ENCODE assay signal across 8 mouse cellular contexts in the genomic region with DNA sequence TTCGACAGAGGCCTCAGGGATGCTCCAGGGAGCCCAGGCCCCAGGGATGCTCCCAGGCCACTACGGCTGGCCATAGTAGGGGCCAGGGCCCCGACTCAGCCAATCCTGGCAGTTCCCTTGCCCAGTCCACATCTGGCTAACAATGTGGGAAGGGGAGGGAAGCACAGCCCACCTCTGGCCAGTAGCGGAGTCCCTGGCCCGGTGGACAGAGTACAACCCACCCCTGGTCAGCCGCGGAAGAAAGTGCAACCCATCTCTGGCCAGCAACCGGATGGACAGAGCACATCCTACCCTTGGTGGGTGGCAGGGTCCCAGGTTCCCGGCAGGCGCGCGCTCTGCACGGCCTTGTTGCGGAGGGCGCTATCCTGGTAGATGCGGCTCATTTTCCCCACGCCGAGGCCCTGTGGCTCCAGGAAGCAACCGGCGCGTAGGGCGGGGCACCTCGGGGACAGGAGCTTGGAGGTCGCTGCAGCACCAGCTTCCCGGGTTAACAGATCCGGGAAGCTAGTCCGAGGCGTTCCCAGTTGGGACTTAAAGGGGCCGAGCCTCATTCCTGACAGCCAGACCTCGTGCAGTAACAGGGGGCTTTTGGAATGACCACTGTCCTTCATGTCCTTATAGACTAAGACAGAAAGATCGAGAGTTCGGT. TPM values are rescaled to one million over a fixed set of nuclear protein-coding genes. Genes with fewer than 3 reads are reported as not detected.
A peak's percentile ranks its signal among the peaks of the same experiment; 100 is the strongest.
DNase-seq lines count a peak whose midpoint lies in the region; ATAC-seq and TF ChIP-seq lines count a peak whose summit lies in the region.

Arpin (minus strand) TSS at position 498 of the 649 bp plus-strand sequence.

- no peaks in the 10 kb centered on the region for H3K27me3 ChIP-seq in embryonic facial prominence, embryonic 15.5 days
- no peaks in the 10 kb centered on the region for H3K27me3 ChIP-seq in heart, embryonic 11.5 days (ENCODE audit: control insufficient read depth, insufficient read depth, low read length)
- H3K27me3 ChIP-seq in kidney, embryonic 15.5 days, result no peaks in the 10 kb centered on the region
- no peaks in the 10 kb centered on the region for H3K27me3 ChIP-seq in limb, embryonic 15.5 days
- no peaks in the 10 kb centered on the region for H3K27me3 ChIP-seq in midbrain, embryonic 16.5 days (ENCODE audit: control insufficient read depth, insufficient read depth, low read depth, low read length)
- H3K27me3 ChIP-seq in testis, adult 2 months (ENCODE audit: control insufficient read depth, insufficient read depth, low read length), result no peaks in the 10 kb centered on the region

- H3K36me3 ChIP-seq in embryonic facial prominence, embryonic 15.5 days, result 0 out of 2 replicates have a peak, but pooled peaks cover 3% of the 10 kb centered on the region
- no peaks in the 10 kb centered on the region for H3K36me3 ChIP-seq in heart, embryonic 11.5 days (ENCODE audit: control insufficient read depth, insufficient read depth, low read length)
- 0 out of 2 replicates have a peak, but pooled peaks cover 2% of the 10 kb centered on the region for H3K36me3 ChIP-seq in kidney, embryonic 15.5 days
- H3K36me3 ChIP-seq in limb, embryonic 15.5 days, result no peaks in the 10 kb centered on the region
- H3K36me3 ChIP-seq in midbrain, embryonic 16.5 days (ENCODE audit: control insufficient read depth, insufficient read depth, low read length), result no peaks in the 10 kb centered on the region
- H3K36me3 ChIP-seq in testis, adult 2 months (ENCODE audit: control insufficient read depth, insufficient read depth, low read length), result no peaks in the 10 kb centered on the region

- ATAC-seq in embryonic facial prominence, embryonic 15.5 days (ENCODE audit: insufficient number of reproducible peaks, low FRiP score, low TSS enrichment, low read depth), result peak; percentile 73
- peak; percentile 71 for ATAC-seq in heart, embryonic 11.5 days (replicated peaks; ENCODE audit: insufficient number of reproducible peaks, low FRiP score, low TSS enrichment)
- peak; percentile 90 for ATAC-seq in kidney, embryonic 15.5 days (replicated peaks; ENCODE audit: low FRiP score)
- ATAC-seq in limb, embryonic 15.5 days (ENCODE audit: insufficient number of reproducible peaks, low FRiP score, low TSS enrichment, low read depth), result peak; percentile 53; the same call in 1 of the 2 replicates
- peak; percentile 88 for ATAC-seq in midbrain, embryonic 16.5 days

- H3K4me3 ChIP-seq in embryonic facial prominence, embryonic 15.5 days (replicated peaks), result peak within 1 kb of the TSS; percentile 58
- H3K4me3 ChIP-seq in heart, embryonic 11.5 days (ENCODE audit: low read depth, low read length), result peak within 1 kb of the TSS; percentile 48
- H3K4me3 ChIP-seq in kidney, embryonic 15.5 days (replicated peaks), result peak within 1 kb of the TSS; percentile 68
- peak within 1 kb of the TSS; percentile 51 for H3K4me3 ChIP-seq in limb, embryonic 15.5 days
- H3K4me3 ChIP-seq in midbrain, embryonic 16.5 days (ENCODE audit: low read depth, low read length), result peak within 1 kb of the TSS; percentile 52
- H3K4me3 ChIP-seq in testis, adult 2 months (ENCODE audit: control insufficient read depth, low read depth, low read length), result peak within 1 kb of the TSS; percentile 30

- peaks cover 17% of the 10 kb centered on the region for H3K4me1 ChIP-seq in embryonic facial prominence, embryonic 15.5 days
- peaks cover 16% of the 10 kb centered on the region; the same call in 1 of the 2 replicates for H3K4me1 ChIP-seq in heart, embryonic 11.5 days (ENCODE audit: control insufficient read depth, insufficient read depth, low read length)
- peaks cover 22% of the 10 kb centered on the region for H3K4me1 ChIP-seq in kidney, embryonic 15.5 days
- H3K4me1 ChIP-seq in limb, embryonic 15.5 days, result peaks cover 12% of the 10 kb centered on the region
- peaks cover 13% of the 10 kb centered on the region; the same call in 1 of the 2 replicates for H3K4me1 ChIP-seq in midbrain, embryonic 16.5 days (ENCODE audit: control insufficient read depth, insufficient read depth, low read length)
- H3K4me1 ChIP-seq in testis, adult 2 months (ENCODE audit: control insufficient read depth, insufficient read depth, low read length), result peaks cover 3% of the 10 kb centered on the region; the same call in 1 of the 2 replicates

- peak within 1 kb of the TSS; percentile 67 for H3K4me2 ChIP-seq in embryonic facial prominence, embryonic 15.5 days (replicated peaks)
- H3K4me2 ChIP-seq in heart, embryonic 11.5 days, result peak within 1 kb of the TSS; percentile 81
- H3K4me2 ChIP-seq in kidney, embryonic 15.5 days, result peak within 1 kb of the TSS; percentile 66
- peak within 1 kb of the TSS; percentile 75 for H3K4me2 ChIP-seq in limb, embryonic 15.5 days
- H3K4me2 ChIP-seq in midbrain, embryonic 16.5 days (ENCODE audit: low read length), result peak within 1 kb of the TSS; percentile 80

- WGBS in embryonic facial prominence, embryonic 15.5 days, result 2% methylated on average over 32 of the region's 32 CpGs
- WGBS in heart, embryonic 11.5 days (ENCODE audit: insufficient replicate concordance), result 2% methylated on average over 32 of the region's 32 CpGs
- WGBS in kidney, embryonic 15.5 days, result 1% methylated on average over 32 of the region's 32 CpGs
- 2% methylated on average over 32 of the region's 32 CpGs for WGBS in limb, embryonic 15.5 days
- WGBS in midbrain, embryonic 16.5 days, result 1% methylated on average over 32 of the region's 32 CpGs

- H3K9ac ChIP-seq in embryonic facial prominence, embryonic 15.5 days, result peak within 1 kb of the TSS; percentile 47
- peak within 1 kb of the TSS; percentile 75 for H3K9ac ChIP-seq in heart, embryonic 11.5 days (ENCODE audit: low read depth, low read length)
- H3K9ac ChIP-seq in kidney, embryonic 15.5 days, result peak within 1 kb of the TSS; percentile 69
- peak within 1 kb of the TSS; percentile 35 for H3K9ac ChIP-seq in limb, embryonic 15.5 days
- peak within 1 kb of the TSS; percentile 77 for H3K9ac ChIP-seq in midbrain, embryonic 16.5 days (ENCODE audit: low read depth, low read length)

- no peaks in the 10 kb centered on the region for H3K9me3 ChIP-seq in embryonic facial prominence, embryonic 15.5 days (replicated peaks)
- no peaks in the 10 kb centered on the region for H3K9me3 ChIP-seq in heart, embryonic 11.5 days (replicated peaks; ENCODE audit: control insufficient read depth, low read length)
- H3K9me3 ChIP-seq in kidney, embryonic 15.5 days (replicated peaks), result no peaks in the 10 kb centered on the region
- no peaks in the 10 kb centered on the region for H3K9me3 ChIP-seq in limb, embryonic 15.5 days
- no peaks in the 10 kb centered on the region for H3K9me3 ChIP-seq in midbrain, embryonic 16.5 days (replicated peaks; ENCODE audit: control insufficient read depth, low read length, poor library complexity, severe bottlenecking)

- DNase-seq in 3134 (ENCODE audit: extremely low read depth, insufficient read length, low spot score), result peak; percentile 86
- peak; percentile 30 to 52 for DNase-seq in adrenal gland, postnatal 4 days (ENCODE audit: low spot score in 2 of 2)

- TF ChIP-seq POLR2A in testis, adult 2 months (IDR thresholded peaks at IDR 0.05; ENCODE audit: control insufficient read depth, low read depth, low read length), result no peak

- peak within 1 kb of the TSS; percentile 52 for H3K27ac ChIP-seq in embryonic facial prominence, embryonic 15.5 days (replicated peaks)
- H3K27ac ChIP-seq in heart, embryonic 11.5 days (ENCODE audit: low read depth, low read length), result peak within 1 kb of the TSS; percentile 4; the same call in 1 of the 2 replicates
- H3K27ac ChIP-seq in kidney, embryonic 15.5 days, result peak within 1 kb of the TSS; percentile 89
- peak within 1 kb of the TSS; percentile 57 for H3K27ac ChIP-seq in limb, embryonic 15.5 days
- H3K27ac ChIP-seq in midbrain, embryonic 16.5 days (ENCODE audit: low read length), result peak within 1 kb of the TSS; percentile 72
- H3K27ac ChIP-seq in testis, adult 2 months (ENCODE audit: control insufficient read depth, insufficient read depth, low read depth, low read length), result peak within 1 kb of the TSS; percentile 26

- TF ChIP-seq CTCF in testis, adult 2 months (IDR thresholded peaks at IDR 0.05; ENCODE audit: control insufficient read depth, insufficient read depth, insufficient replicate concordance, low read depth, low read length), result no peak

RNA-seq across cellular contexts. Expression of gene Arpin, which starts in this region (rescaled TPM):
- total RNA-seq in adrenal gland, postnatal 4 days (2021), result 10 to 100 TPM; 26.0 to 29.6 TPM
- polyA plus RNA-seq in embryonic facial prominence, embryonic 15.5 days (2015; fragmentation: Nextera tagmentation; extraction: Ambion mirVana), result 27.2 and 27.5 TPM in 2 replicates
- polyA plus RNA-seq in heart, embryonic 11.5 days (2014; fragmentation: Nextera tagmentation; extraction: Ambion mirVana), result 27.0 and 27.8 TPM in 2 replicates
- 30.5 and 30.7 TPM in 2 replicates for polyA plus RNA-seq in kidney, embryonic 15.5 days (2015; fragmentation: Nextera tagmentation; extraction: Ambion mirVana)
- polyA plus RNA-seq in limb, embryonic 15.5 days (2015; fragmentation: Nextera tagmentation; extraction: Ambion mirVana), result 26.3 and 28.3 TPM in 2 replicates
- 17.6 and 21.2 TPM in 2 replicates for polyA plus RNA-seq in midbrain, embryonic 16.5 days (2015; fragmentation: Nextera tagmentation; extraction: Ambion mirVana)
- 0.43 and 0.51 TPM in 2 replicates for polyA plus RNA-seq in testis, adult 2 months (2012; rRNA removed)

Comparison
In these comparisons a context has a peak if more than half of its experiments do, and no peak if none do; other contexts are left out.
1. Peak in every context shown above with its lines: DNase-seq, ATAC-seq, H3K4me3 ChIP-seq and H3K27ac ChIP-seq.
2. RNA of gene Arpin (polyA plus RNA-seq): 30.5 to 30.7 TPM in kidney, embryonic 15.5 days, 27.2 to 27.5 TPM in embryonic facial prominence, embryonic 15.5 days, 27.0 to 27.8 TPM in heart, embryonic 11.5 days, 26.3 to 28.3 TPM in limb, embryonic 15.5 days and 17.6 to 21.2 TPM in midbrain, embryonic 16.5 days; 0.43 to 0.51 TPM in testis, adult 2 months; every median in the first group is over 10 times any median in the second.
3. H3K27ac ChIP-seq: peak in every context shown above with its lines; median percentile 89 in kidney, embryonic 15.5 days; 72 in midbrain, embryonic 16.5 days; 57 in limb, embryonic 15.5 days; 52 in embryonic facial prominence, embryonic 15.5 days; 26 in testis, adult 2 months; 4 in heart, embryonic 11.5 days.